Mouse (Mus musculus): ENCODE measurements around the gene Gm20773.
"Not testable (repeated sequence)": the region's sequence is repeated elsewhere in the genome, so short reads cannot be mapped to it uniquely, and the experiment has no call there.

Gene Gm20773

GRCm38 (mm10) chrY:13493726-13494125 lies at the start of gene Gm20773:
Gene Gm20773, plus strand, starts transcription at chrY:13494026.
- DNase-seq (ENCODE audit: low read depth, low spot score): not testable (repeated sequence)

GRCm38 (mm10) chrY:13465479-13465878 lies 28.3 kb upstream of the Gm20773 start, which contains the start of gene Gm21866:
Gene Gm21866, minus strand, starts transcription at chrY:13465579.
- DNase-seq (ENCODE audit: low read depth, low spot score): not testable (repeated sequence)

Data from ZHBTc4 (cell line).